Mouse (Mus musculus) C2C12 (cell line): ENCODE data around the gene Adamts9. TPM values are rescaled to one million over a fixed set of nuclear protein-coding genes. Genes with fewer than 3 reads are reported as not detected.

ENCODE experiments used
- H3K27me3 ChIP-seq: one replicate; pipeline ENCODE4 v1.6.1; 2011; ENCODE audit not compliant: control insufficient read depth, insufficient read depth, insufficient read length
- H3K36me3 ChIP-seq: one replicate; pipeline ENCODE4 v1.6.1; 2011; ENCODE audit not compliant: control insufficient read depth, insufficient read depth
- H3K4me3 ChIP-seq: one replicate; pipeline ENCODE4 v1.5.1; 2011; ENCODE audit warnings: mild to moderate bottlenecking, control low read depth; ENCODE audit not compliant: poor library complexity, insufficient read depth, severe bottlenecking
- H3K79me2 ChIP-seq: one replicate; pipeline ENCODE4 v1.6.1; 2011; ENCODE audit not compliant: control insufficient read depth, insufficient read depth
- H3K79me3 ChIP-seq: one replicate; pipeline ENCODE4 v1.6.1; 2011; ENCODE audit warnings: low read depth, control low read depth
- H3ac ChIP-seq: one replicate; pipeline ENCODE3; 2011; ENCODE audit warnings: low read depth; ENCODE audit not compliant: control insufficient read depth, insufficient read length
- CEBPB ChIP-seq: IDR thresholded peaks from one replicate; pipeline ENCODE4 v1.6.1; 2011; ENCODE audit warnings: low read depth, mild to moderate bottlenecking, control low read depth, moderate library complexity
- CTCF ChIP-seq: IDR thresholded peaks from one replicate; pipeline ENCODE4 v1.5.1; 2011; ENCODE audit not compliant: control insufficient read depth, insufficient read depth, insufficient read length
- FOSL1 ChIP-seq: IDR thresholded peaks from one replicate; pipeline ENCODE4 v1.8.0; 2011; ENCODE audit warnings: mild to moderate bottlenecking, low read length; ENCODE audit not compliant: poor library complexity, insufficient read depth, severe bottlenecking
- MAX ChIP-seq: IDR thresholded peaks from one replicate; pipeline ENCODE4 v1.6.1; 2011; ENCODE audit warnings: mild to moderate bottlenecking, control low read depth
- MYOD1 ChIP-seq: IDR thresholded peaks from one replicate; pipeline ENCODE4 v1.6.1; 2011; ENCODE audit warnings: low read depth; ENCODE audit not compliant: control insufficient read depth, insufficient read length
- MYOG ChIP-seq: IDR thresholded peaks from one replicate; pipeline ENCODE4 v1.6.1; 2011; ENCODE audit not compliant: control insufficient read depth, insufficient read length; ENCODE audit errors: extremely low read depth
- USF1 ChIP-seq: IDR thresholded peaks from one replicate; pipeline ENCODE4 v1.6.1; 2011; ENCODE audit warnings: low read depth, mild to moderate bottlenecking, control low read depth, moderate library complexity
- polyA plus RNA-seq: library from polyadenylated mRNA; unstranded; fragments of >200 nt; fragmentation: generic; extraction: Trizol; gene quantifications from one replicate; pipeline ENCODE4 v1.2.1, GENCODE M21; 2012; ENCODE audit warnings: missing spikeins

Gene Adamts9
- polyA plus RNA-seq, 1 experiment, result 0.04 TPM

GRCm38 (mm10) chr6:92883131-92883900 lies 60.0 kb downstream of the Adamts9 start:
- no peak for TF ChIP-seq USF1
- no peak for TF ChIP-seq CTCF
- no peak for TF ChIP-seq MAX
- TF ChIP-seq FOSL1, result no peak
- TF ChIP-seq CEBPB, result no peak
- no peak for TF ChIP-seq MYOG
- TF ChIP-seq MYOD1, result no peak
- H3K4me3 ChIP-seq, result no peak overlapping the region
- H3K27me3 ChIP-seq, result no peaks in the 10 kb centered on the region
- H3K79me3 ChIP-seq, result no peaks in the 10 kb centered on the region
- no peak overlapping the region for H3ac ChIP-seq
- no peaks in the 10 kb centered on the region for H3K36me3 ChIP-seq
- H3K79me2 ChIP-seq, result no peaks in the 10 kb centered on the region

GRCm38 (mm10) chr6:92882446-92882845 lies 60.8 kb downstream of the Adamts9 start:
- H3K36me3 ChIP-seq, result no peaks in the 10 kb centered on the region

GRCm38 (mm10) chr6:92879700-92880265 lies 63.5 kb downstream of the Adamts9 start:
- Histone ChIP-seq H3K27me3 (no peaks in the 10 kb centered on the region), H3K4me3 (no peak overlapping the region), H3K79me3 (no peaks in the 10 kb centered on the region), H3ac (no peak overlapping the region), H3K36me3 (no peaks in the 10 kb centered on the region), H3K79me2 (no peaks in the 10 kb centered on the region)
- no peak for TF ChIP-seq CEBPB
- TF ChIP-seq MAX, result no peak
- TF ChIP-seq USF1, result no peak
- TF ChIP-seq MYOG, result no peak
- TF ChIP-seq FOSL1, result no peak
- TF ChIP-seq MYOD1, result no peak
- no peak for TF ChIP-seq CTCF

More at GRCm38 (mm10) chr6:92882446-92882845, 60.8 kb downstream of the Adamts9 start:
- Histone ChIP-seq H3K79me2 (no peaks in the 10 kb centered on the region), H3ac (no peak overlapping the region), H3K27me3 (no peaks in the 10 kb centered on the region), H3K4me3 (no peak overlapping the region), H3K79me3 (no peaks in the 10 kb centered on the region)
- TF ChIP-seq MYOD1, result no peak
- TF ChIP-seq FOSL1, result no peak
- no peak for TF ChIP-seq MAX
- TF ChIP-seq CEBPB, result no peak
- no peak for TF ChIP-seq CTCF
- no peak for TF ChIP-seq USF1
- TF ChIP-seq MYOG, result no peak

- Histone ChIP-seq H3K36me3 (no peaks in the 10 kb centered on the region), H3K79me3 (no peaks in the 10 kb centered on the region), H3K79me2 (no peaks in the 10 kb centered on the region), H3K27me3 (no peaks in the 10 kb centered on the region), H3K4me3 (no peak overlapping the region), H3ac (no peak overlapping the region)
- no peak for TF ChIP-seq MYOD1
- TF ChIP-seq FOSL1, result no peak
- TF ChIP-seq CEBPB, result no peak
- no peak for TF ChIP-seq MYOG
- no peak for TF ChIP-seq USF1
- TF ChIP-seq MAX, result no peak
- no peak for TF ChIP-seq CTCF
These were observed 64.5 kb downstream of the Adamts9 start for GRCm38 (mm10) chr6:92878771-92879170.

GRCm38 (mm10) chr6:92877236-92877635 lies 66.1 kb downstream of the Adamts9 start:
- H3K27me3 ChIP-seq, result no peaks in the 10 kb centered on the region
- H3K36me3 ChIP-seq, result no peaks in the 10 kb centered on the region
- H3K4me3 ChIP-seq, result no peak overlapping the region
- TF ChIP-seq MAX (no peak), MYOD1 (no peak), USF1 (no peak), MYOG (no peak), CTCF (no peak), CEBPB (no peak)
- H3ac ChIP-seq, result no peak overlapping the region
- no peaks in the 10 kb centered on the region for H3K79me3 ChIP-seq
- no peaks in the 10 kb centered on the region for H3K79me2 ChIP-seq
